Mouse (Mus musculus): ENCODE results near the gene Troap.

The Troap gene

DNA sequence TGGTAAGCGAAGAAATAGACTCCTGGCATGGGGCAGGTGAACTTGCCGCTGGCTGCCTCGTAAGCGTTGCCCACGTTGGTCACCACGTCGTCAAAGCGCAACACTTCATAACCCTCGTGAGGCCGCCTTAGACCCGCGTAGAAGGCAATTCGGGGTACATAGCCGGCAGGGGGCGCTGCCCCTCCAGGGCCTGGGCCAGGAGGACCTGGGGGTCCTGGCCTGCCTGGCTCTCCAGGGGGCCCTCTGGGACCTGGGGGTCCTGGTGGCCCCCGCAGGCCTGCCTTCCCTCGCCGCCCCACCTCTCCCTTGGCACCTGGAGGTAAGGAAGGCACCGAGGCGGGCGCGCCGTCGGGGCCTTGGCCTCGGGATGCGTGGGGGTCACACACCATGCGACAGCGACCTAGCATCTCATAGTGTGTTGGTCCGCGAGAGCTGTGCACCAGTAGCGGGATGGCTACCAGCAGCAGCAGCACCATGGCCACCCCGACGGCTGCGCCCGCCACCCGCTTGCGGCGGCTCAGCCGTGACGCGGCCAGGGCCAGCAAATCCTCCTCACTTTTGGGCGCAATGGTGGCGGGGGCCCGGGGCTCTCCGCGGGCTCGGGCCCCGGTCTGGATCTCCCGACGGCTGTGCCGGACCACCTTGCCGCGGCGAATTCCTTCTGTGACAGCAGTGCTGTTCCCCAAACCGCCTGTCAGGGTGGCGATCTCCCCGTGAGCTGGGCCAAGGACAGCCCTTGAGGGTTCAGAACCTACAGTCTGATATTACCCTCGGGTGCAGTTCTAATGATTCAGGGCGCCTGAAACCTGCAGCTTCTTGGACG, 13.1 kb downstream of the Troap start, which contains the start of gene C1ql4:
C1ql4 (minus strand) TSS at position 565 of the 823 bp plus-strand sequence.
- no peak for DNase-seq

DNA sequence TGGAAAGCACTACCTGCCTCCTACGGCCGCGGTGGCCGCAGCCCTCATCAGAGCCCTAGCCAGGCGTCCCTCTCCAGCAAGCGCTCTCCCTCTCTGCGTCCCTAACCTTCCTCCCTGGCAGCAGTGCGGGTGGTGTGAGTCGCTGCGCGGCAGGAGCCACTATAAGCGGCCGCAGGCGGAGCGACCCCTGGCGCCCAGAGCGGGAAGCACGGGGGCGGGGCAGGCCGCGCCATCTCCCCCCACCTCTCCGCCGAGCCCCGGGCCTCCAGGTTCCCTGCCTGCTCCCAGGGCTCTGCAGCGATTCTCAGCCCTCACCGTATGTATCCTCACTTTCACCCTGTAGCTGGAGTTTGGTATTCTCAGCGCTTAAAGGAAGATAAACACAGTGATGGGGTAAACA, 13.9 kb downstream of the Troap start:
- DNase-seq: peak; percentile 57 to 72

DNA sequence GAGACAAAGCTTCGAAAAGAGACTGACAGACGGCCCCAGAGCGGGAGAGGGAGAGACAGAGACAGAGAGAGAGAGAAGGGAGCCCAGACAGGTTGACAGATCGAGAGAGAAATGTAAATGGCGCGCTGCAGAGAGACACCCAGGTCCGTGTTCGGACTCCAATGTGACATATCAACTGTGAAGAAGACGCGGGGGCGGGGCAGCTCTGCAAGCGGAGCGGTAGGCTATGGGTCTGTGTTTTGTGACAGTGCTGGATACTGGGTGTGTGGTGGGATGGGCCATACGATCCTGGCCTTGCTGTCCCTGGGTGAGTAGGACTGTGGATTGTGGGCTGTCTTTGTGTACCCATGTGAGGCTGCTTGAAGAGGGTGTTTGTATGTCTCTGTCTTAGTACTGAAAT, 14.7 kb downstream of the Troap start:
- no peak for DNase-seq

DNA sequence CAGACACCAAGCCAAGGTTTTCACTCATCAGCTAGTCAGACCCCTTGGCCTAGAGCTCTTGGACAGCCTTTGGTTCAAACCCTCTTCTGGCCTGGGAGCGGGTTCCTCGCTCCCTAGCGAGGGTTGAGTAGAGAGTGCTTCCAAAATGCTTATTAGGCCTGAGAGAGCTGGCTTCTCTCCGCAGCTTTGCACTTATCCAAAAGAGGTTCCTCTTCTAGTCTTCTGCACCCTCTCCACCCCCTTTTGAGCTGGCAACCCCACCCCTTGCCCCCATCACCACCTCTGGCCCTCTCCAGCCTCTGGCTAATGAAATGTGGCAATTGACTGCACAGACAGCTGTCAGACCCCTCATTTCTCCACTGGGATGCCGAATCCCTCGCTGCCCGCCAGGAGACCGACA, 18.5 kb downstream of the Troap start, which contains the start of gene Dnajc22:
Dnajc22 (plus strand) TSS at position 301 of the 400 bp plus-strand sequence.
- DNase-seq: no peak

DNA sequence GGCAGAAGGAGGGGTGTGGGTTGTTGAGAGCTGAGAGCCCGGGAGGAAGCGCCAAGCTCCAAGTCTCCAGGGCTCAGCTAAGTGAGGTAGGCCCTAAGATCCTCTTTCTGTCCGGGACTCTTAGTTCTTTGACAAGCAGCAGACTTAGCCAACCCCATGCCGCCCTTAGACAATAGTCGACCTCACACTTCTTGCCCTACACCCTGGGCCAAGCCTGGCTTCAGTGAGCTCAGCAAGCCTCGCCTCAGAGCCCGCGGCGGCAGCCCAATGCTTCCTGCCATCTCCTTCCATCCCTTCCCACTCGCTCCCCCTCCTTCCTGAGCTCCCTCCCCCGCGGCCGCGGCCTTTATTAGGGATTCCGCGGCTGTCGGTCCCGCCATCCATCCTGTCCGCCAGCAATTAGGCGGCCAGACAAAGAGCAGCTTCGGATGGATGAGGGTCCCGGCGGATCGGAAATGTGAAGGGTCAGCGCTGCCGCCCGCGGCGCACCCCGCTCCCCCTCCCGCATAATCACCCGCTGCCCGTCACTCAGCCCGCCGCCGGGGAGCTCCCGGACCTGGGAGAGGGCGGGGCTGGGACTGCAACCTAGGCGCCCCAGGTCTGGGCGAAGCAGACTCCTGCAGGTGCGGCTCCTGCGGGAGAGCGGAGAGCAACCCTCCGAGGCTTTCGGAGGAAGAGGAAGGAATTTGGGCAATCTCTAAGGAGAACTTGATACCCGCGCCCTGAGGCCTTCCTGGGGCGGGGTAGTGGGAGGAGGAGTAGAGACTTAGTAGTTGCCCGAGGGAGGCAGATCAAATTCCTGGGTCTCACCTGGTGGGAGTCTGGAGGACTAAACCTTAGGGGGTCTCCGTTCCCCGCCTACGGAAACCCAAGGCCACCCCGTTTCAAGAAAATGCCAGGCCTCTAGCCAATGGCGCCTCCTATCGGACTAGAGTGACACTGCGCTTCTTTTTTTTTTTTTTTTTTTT, 19.2 kb downstream of the Troap start:
- peak; percentile 53 to 58 for DNase-seq

DNA sequence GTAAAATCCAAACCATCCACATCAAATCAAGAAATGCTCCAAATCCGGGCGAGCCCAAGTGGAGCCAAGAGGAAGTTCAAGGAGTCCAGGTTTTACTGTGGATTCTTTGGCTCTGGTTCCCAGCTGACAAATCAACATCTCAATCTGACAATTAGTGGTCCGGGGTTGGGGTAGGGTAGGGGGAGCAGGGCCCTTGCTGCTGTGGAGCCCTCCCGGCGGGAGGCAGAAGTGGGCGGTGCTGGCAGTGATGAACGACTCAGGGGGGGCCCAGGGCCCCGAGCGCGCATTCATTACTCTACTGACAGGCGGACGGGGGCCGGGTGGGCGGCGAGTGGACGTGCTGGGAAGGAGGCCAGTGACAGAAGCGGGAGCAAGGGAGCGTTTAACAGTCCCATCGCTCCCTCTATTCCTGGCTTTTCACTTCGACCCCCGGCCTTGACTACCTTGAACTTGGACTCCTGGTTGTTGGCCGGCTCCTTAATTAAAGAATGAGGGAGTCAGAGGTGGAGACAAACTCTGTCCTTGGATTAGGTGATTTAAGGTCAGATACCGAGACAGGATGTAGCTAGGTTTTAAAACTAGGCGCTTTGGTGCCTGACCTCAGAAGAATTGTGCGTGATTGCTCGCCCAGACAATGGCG, 20.4 kb downstream of the Troap start:
- no peak for DNase-seq

DNA sequence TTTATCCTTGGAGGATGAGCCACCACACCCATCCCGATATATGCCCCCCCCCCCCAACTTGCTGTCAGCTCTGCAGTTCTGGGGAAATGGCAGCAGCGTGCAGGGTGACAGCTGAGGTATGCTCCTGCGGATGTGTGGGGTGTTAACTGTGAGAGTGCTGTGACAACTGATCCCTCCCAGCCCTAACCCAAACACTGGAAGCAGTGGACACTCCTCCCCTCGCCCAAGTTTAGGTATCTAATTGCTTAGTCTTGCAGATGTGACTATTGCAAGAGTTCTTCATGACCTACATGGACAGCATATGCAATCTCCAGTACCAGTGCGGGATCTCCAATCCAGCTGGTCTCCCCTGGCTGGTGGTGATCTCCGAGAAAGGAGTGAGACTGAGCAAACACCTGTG, 21.0 kb downstream of the Troap start:
- DNase-seq: no peak

DNA sequence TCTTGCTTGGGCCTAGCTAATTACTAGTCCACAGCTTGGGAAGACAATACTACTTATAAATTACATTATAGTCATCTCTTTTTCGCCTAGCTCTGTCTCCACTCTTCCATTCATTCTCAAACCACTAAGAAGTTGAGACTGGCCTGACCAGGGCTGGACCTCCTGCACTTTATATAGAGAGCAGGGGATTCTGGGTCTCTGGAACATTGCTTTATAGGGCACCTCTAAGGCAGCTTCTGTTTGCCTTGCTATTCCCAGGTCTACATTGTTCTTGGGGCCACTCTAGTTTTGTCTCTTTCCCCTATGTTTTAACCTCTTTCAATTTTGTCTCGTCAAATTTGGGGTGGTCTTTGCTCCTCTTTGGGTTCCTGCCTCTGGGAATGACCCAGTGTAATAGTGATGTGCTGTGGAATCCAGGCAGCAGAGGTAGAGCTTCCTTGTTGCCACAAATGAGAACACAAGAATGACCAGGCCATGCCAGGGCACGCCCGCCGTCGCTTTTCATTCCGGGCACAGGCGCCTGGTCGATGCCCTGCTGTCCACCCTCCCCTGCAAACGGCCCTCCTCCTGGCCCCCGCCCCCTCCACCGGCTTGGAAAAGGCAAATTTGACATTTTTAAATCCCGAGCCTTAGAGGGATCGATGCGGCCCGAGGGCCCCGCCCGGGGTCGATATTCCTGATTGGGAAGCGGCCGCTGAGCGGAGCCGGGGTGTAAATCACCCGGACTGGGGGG, 21.9 kb downstream of the Troap start:
- DNase-seq: no peak

DNA sequence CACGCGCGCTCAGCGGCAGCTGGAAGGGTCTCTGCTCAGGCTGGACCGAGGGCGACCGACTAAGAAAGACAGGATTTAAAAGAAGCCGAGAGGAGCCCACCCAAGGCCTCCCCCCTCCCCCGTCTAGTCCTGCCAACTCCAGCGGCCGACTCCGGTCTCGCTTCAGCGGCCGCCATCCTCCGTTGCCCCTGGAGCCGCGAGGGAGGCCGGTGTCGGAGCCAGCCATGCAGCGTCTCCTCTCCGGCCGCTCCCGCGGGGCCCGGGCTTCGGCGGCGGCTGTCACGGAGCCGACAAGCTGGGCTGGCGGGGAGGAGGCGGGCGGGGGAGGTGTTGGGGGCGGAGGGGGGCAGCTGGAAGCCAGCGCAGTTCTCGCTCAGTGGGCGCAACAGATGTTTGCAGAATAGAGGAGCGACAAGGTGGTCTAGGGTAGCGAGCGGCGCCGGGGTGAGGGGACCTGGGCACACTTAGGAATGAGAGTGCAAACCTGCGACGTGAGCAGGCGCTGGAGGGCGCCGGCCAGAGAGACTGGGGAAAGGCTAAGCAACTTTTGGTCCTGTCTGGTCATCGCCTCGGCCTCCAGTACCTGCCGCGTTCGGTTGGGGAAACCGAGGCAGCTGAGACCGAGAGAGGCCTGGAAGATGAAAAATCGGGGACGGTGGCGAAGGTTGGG, 22.6 kb downstream of the Troap start:
- DNase-seq: peak in 1 of 2 experiments; percentile 24

DNA sequence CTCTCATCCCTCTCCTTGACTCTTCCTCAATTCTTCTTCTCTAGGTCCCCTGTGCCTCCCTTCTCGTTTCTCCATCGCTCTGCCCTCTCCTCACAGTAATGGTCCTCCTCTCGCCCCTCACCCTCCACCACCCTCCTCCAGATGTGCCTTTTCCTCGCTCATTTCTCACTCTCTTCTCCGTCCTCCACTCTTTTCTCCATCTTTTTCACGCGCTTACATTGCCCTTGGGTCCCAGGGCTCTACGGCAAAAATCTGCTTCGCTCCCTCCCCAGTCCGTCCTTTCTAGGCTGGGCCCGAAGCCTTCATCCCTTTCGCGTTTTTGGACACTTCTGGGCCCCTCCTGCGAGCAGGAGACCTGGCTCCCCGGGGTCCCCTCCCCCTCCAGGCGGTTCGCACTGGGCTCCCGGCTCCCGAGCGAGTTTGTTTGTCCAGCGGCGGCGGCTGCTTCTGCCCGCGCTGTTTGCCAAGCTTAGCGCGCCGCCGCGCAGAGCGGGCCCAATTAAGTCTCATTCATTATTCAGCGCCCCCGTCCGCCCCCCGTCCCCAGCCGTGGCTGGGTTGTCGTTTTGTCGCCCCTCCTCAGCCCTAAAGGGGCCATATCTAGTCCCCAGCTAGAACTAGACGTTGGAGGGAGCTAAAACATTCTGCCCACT, 23.6 kb downstream of the Troap start:
- peak in 1 of 2 experiments; percentile 21 for DNase-seq

DNA sequence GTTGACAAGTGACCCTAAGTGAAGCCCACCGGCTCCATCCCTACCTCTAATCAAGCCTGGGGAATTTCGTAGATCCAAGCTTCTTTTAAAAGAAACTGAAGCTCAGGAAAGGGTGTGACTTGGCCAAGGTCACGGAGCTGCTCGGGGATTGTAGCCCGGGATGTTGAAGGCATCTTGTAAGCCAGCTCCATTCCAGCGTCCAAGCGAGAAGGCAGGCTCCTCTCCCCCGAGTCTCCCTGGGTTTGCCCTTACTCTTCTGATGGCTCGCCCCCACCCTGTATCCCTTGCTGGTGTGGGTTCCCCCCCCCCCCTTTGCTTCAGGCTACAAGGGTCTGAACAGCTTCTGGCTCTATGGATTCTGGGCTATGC, 24.1 kb downstream of the Troap start:
- DNase-seq: no peak

DNA sequence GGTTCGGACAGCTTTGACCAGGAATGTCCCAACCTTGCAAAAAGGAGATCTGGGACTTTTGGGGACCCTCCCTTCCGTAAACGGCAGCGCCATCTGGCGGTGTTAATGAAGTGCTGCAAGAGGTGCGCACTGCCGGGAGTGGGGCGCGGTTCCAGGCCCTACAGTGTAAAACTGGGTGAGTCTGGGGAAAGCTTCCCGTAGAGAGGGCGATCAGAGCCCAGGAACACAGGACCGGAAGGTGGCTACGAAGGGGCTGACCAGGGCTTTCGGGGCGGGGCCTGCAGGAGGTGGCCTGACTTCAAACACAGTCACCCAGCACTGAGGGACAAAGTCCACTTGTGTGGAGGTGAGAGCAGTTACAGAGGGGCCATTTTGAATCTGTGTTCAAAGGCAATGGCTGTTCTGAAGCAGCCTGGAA, 24.8 kb downstream of the Troap start:
- peak; percentile 34 to 64 for DNase-seq

DNA sequence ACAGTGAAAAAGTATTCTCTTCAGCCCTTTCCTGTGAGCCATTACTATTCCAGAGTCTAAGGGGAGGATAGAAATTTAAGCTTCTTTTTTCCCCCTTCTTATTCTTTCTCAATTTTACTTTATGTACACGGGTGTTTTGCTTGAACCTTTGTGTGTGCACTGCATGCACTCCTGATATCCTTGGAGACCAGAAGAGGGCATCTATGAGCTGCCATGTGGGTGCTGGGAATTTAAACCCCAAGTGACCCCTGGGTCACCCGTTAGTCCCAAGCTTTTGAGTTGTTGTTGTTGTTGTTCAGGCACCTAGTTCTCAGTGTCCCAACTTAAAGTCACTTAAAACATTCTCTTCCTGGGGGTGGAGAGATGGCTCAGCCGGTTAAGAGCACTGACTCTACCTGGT, 25.6 kb downstream of the Troap start:
- no peak for DNase-seq

DNA sequence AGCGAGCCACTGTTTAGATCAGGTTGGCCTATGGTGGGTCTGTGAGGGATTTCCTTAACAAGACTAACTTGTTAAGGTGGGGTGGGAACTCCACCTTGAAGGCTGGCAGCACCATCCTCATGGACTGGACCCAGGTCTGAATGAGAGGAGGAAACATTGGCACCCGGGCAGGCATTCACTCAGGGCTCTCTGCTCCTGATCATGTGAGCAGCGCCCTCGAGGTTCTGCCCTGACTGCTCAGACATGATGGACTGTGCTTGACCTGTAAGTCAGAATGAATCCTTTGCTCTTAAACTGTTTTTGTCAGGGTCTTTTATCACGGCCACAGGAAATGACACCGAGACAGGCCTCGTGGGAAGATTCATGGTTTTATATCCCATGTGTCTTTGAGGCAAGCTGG, 30.9 kb downstream of the Troap start:
- no peak for DNase-seq

DNA sequence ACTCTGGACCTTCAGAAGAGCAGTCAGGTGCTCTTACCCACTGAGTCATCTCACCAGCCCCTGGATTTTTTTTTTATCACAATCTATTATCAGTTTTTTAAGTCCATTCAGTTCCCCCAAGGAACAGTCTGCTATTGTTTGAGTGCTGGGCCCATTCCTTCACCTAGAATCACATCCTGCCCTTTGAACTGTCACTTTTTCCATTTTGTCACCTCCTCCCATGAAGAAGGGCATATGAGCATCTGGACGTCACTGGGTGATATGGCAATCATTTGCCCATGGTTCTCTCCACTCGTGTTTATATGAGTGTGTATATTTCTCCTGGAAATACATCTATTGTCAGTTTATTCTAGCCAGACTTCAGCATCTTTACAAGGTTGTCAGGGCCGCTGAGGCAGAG, 33.5 kb downstream of the Troap start:
- no peak for DNase-seq

DNA sequence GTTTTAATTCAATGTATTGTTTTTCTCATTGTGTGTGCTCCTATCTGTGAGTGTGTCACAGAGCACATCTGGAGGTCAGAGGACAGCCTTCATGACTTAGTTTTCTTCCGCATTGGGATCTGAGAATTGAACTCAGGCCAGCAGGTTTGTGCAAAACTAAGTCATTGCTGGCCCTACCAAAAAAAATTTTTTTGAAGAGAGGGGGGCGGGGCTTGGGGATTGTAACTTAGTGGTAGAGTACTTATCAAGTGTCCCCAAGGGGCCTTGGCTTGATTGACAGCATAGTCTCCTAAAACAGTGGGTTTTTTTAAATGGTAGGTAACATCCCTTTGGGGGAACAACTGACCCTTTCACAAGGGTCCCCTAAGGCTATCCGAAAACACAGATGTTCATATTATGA, 36.8 kb downstream of the Troap start:
- no peak for DNase-seq

DNA sequence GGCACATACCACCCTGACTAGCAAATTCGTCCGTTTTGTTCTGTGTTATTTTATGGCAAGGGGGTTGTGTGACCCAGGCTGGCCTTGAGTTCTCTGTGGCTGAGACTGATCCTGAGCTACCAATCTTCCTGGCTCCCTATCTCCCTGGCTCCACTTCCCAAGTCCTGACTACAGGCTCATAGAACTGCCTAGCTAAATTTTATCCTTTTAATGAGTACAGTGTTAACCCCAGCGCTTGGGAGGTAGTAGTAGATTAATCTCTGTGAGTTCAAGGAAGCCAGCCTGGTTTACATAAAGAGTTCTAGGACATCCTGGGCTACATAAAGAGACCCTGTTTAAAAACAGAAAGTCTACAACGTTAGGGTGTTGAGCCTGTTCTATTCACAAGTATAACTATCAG, 37.4 kb downstream of the Troap start:
- no peak for DNase-seq

DNA sequence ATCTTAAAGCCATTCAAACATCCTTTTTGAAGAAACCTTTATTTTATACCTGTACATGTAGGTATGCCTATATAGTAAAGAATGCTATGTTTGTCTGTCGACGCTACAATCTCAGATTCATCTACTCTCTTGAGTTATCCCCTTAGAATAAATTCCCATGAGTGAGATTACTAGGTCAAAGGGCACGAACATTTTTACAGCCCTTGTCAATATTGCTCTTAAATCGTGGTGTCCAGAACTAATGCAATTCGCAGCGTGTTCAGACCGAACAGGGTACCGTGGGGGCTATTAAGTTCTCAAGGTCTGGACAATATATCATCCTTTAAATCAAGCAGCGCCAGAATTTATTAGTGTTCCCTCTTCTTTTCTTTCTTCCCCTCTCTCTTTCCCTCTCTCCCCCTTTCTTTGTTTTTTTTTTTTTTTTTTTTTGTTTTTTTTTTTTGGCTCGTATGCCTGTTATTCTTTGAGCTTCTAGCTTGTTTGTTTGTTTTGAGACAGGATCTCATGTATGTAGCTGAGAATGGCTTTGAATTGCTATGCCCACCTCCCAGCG, 38.5 kb downstream of the Troap start:
- DNase-seq: no peak

DNA sequence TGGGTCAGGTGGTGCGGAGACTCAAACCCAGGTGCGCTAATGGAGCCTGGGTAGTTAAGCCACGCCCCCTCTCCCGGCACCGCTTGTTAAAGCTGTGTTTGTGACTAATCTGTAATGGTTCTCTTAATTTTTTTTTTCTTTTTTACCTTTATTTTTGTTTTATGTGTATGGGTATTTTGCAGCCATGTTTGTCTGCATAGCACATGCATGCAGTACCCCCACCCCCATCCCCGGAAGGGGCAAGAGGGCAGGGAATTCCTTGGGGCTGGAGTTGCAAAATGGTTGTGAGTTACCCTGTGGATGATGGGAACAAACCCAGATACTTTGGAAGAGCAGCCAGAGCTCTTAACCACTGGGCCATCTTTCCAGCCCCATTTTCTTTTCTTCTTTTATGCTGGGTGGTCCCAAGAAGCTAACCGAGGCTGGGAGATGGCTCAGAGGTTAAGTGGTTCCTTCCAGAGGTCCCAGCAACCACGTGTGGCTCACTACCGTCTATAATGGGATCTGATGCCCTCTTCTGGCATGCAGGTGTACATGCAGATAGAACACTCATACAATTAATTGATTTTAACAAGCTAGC, 39.1 kb downstream of the Troap start:
- no peak for DNase-seq

DNA sequence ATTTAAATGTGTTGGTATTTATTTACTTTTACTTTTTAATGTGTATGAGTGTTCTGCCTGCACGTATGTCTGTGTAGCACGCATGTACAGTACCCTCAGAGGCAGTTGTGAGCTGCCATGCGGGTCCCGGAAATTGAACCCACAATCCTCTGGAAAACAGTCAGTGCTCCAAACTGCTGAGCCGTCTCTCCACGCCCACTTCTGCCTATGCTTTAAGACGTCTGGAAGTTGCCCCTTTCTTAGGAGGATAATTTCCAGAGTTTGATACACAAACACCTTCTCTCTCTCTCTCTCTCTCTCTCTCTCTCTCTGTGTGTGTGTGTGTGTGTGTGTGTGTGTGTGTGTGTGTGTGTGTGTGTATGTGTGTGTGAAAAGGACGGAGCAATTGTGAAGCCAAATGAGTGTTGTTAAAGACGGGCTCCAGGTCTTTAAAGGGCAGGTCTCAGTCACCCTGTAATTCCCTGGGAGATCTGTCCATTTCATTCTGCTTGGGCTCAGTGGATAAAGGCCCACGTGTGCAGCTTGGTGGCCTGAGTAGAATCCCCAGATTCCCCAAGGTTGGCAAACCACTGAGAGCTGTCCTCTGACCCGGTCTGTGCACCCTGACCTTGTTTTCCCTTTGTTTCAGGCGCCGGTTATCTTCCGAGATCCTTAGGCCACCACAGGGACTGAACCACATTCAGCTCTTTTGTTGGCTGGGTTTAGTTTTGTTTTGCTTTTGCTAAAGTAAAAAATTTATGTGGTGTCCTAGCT, 40.1 kb downstream of the Troap start:
- no peak for DNase-seq

Measured in cerebellum, adult 18-20 months (tissue).